Mouse (Mus musculus): ENCODE results near the gene Tbc1d10b.
A peak's percentile ranks its signal among the peaks of the same experiment; 100 is the strongest.
"Not testable (repeated sequence)": the region's sequence is repeated elsewhere in the genome, so short reads cannot be mapped to it uniquely, and the experiment has no call there.

Tbc1d10b gene

DNA sequence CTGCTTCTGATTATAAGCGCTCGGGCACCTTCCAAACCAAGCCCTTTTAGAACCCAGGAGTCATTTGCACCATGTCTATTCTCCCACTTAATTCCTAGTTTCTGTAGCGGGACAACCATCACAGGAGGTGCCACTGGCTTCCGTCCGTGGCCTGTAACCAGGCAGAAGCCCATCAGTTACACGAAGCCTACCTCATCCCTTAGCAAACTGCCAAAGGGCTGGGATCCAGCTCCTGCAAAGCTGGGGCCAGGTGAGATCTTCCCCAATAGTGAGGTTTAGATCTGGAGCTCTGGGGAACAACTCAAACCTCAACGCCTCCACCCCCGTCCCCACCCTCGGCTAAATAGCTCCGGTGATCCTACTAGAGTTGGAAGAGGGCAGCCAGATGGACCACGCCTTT is 11.8 kb downstream of the Tbc1d10b start:
- DNase-seq = no peak

DNA sequence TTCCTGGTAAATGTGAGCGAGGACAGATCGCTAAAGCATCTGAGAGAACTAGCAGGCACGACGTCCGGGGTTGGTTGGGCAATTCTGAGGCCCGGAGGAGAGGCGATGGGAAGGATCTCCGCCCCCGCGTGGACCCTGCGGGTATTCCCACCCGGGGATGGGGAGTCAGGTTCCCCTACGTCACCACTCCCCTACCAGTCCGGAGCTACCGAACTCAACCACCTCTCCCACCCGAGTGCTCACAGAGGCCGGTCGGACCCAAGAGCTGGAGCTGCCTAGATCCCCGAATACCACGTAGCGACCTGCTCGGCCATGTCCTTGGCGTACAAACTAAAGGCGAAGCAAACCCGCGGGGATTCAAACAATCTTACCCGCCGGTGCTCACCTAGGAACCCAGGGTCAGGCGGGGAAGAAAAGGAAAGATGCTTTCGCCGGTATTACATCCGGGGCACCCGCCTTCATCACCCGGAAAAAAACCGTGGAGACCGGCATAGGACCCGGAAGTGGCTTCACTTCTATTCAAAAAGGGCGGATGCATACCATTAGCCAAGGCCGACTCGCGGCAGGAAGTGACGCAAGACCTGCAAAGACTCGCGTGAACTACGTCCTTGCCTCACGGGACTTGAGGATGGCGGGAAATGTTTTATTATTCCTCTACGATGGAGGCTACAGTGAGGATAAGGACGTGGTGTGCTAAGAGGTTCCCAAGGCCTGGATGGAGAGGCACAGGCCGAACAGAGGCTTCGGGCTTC is 12.5 kb downstream of the Tbc1d10b start, which contains the start of gene Cd2bp2:
Cd2bp2 (minus strand) TSS at position 507 of the 752 bp plus-strand sequence.
- peak; percentile 98 for DNase-seq

DNA sequence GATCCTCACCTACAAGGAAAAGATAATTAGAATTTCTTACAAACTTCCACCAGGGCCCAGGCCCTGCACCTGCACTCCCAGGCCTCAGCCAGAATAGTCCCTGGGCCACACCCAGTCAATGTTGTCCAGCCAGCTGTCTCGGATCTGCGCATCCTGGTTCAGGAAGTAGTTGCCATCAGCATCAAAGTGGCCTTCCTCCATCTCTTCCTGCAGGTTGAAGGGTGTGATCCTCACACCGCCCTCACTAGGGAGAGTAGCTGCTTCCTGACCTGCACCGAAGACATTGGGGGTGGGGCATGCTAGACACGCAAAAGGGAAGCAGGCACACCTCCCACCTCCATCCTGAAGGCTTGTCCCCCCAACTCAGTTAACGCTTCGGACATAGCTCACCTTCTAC is 13.6 kb downstream of the Tbc1d10b start:
- DNase-seq = no peak

DNA sequence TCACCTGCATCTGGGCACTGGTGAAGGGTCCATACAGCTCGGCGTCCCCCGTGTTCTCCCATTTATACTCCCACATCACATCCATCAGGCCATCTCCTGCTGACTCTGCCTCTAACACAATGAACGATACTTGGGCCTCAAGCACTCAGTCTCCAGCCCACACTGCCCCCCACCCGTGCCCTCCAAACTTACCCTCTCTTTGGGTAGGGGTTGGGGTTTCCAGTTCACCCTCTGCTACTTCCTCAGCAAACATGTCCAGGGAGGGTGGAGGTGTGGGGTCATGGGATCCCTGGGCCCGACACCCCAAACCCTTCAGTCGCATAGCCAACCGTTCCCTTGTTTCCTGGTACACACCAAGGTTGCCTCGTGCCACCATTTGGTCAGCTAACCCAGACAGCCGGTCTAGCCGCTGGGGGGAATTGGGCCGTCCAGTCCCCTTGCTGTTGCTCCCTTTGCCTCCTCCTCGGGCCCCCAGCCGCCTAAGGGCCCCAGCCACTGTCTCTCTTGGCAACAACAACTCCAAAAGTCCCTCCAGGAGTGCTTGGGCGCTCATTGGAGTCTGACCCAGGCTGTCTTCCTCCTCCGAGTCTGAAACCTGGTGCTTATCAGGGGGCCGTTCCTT is 14.1 kb downstream of the Tbc1d10b start:
- DNase-seq = no peak

DNA sequence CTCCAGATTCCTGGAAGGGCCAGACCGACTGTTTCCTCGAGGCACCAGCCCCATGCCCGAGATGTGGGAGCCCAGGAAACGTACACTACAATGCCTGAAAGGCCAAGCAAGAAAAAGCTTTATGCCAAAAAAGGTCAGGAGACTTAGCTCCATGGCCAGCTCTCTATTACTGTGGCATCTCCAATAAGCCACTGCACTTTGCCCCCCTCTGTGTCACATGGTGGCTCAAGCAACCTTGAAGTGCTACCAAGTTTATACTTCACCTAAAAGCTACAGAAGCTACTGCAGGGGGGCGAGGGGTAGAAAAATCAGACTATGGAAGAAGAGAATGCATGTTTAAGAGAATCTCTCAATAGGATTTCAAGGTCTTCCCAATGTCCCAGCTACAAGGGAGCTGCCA is 15.3 kb downstream of the Tbc1d10b start:
- peak; percentile 83 for DNase-seq

DNA sequence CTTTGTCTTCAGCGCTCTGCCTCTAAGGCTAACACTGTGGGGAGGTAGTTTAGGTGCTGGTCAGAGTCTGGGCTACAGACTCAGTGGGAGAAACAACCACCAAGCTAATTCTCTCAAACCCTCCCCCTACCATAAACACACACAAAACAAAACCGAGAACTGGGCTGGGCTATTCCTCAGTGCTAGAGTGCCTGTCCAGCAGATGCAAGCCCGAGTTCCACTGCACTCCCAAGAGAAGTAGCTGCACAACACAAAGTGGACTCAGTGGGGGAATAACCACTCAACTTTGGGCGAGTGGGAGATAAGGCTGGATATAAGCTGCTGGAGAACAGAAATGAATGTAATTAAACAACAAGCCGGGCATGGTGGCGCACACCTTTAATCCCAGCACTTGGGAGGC is 17.6 kb downstream of the Tbc1d10b start:
- DNase-seq = no peak

DNA sequence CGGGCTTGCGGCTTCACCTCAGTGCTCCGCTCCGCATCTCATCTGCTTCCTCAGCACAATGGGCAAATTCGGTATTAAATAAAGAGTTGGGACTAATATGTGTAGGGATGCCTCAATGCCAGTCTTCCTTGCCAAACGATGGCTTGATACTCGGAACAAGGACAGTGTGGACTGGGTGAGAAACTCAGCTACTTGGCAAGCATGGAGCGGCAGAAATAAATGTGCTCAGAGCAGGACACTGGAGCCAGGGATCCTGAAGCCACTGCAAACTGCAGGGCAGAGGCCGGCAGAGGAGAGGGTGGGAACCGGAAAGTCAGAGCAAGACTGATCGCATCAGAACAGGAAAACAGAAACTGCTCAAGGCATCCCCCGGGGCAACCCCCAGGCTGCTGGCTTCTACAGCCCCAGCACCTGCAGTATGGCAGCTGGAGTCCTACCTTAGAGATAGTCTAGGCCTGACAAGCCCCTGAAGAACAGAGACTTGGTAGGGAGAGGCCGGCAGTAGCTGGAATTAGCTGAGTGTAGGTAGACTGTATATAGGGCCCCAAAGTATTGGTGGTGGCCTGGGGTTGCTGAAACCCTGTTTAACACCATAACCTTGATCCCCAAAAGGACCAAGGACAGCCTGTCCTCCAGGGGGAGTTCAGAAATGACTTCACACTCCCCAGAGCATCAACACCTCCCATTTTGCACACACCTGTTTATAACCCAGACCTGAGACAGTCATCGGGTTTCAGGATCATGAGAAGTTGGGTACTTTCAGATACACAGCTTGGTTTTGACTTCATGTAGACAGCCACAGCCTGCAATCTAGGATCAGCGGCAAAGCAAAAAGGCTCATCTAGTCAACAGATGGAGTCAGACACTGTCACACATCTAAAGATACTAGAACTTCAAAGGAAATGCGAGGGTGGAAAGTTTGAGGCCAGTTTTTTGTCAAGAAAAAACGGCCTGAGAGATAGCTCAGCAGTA is 19.7 kb downstream of the Tbc1d10b start:
- DNase-seq = no peak

DNA sequence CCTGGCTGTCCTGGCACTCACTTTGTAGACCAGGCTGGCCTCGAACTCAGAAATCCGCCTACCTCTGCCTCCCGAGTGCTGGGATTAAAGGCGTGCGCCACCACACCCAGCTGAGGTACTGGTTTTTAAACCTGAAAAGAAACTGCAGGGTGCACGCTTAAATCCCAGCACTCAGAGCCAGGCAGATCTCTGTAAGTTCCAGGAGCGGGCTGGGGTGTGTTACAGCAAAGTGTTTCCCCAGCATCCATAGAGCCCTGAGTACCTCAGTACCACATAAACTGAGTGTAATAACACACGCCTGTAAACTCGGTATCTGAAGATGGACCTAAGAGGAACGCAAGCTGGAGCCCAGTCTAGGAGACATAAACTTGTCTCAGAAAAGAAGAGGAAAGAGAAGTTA is 20.9 kb downstream of the Tbc1d10b start:
- no peak for DNase-seq

DNA sequence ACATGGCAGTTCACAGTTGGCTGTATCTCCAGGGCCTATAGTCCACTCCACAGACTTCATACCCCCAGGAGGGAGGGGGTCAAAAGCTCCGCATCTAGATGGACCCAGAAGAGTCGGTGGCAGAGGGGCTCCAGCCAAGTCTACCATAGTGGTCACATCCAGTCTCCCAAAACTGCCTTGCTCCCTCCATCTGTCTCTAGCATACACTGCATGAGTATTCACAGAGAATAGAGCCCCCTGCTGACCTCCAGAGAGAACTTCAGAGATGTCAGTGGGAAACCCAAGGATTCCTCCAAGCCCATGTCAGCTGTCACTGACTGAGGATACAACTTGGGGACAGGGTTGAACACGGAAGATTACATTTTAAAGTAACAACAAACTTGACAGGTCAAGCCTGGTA is 22.7 kb downstream of the Tbc1d10b start:
- DNase-seq = no peak

DNA sequence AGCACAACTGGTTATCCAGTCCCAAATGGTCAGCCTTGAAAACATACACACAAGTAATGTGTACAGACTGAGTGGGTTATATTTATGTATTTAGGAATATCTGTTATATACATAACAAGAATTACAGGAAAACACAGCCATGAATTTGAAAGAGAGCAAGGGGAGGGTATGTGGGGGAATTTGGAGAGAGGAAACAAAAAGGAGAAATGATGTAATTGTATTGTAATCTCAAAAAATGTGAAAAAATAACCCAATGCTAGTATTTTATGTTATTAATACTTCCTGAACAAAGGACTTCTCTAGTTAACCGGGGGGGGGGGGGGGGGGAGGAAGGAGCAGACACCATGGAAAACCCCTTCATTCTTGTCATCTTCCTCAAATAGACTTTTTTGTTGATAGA is 23.5 kb downstream of the Tbc1d10b start:
- no peak for DNase-seq

DNA sequence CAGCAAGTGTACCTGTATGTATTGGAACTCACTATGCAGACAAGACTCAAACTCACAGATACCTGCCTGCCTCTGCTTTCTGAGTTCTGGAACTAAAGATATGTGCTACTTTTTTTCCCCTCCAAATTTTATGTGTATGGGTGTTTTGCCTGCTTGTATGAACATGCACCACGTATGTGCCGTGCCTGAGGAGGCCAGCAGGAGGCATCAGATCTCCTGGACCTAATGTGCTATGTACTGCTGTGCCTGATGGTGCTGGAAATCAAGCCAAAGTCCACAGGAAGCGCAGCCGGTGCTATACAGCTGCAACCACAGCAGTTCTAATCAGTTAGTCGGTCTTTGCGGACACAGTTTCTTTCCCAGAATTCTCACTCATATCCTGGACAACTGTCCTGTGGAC is 24.4 kb downstream of the Tbc1d10b start:
- no peak for DNase-seq

DNA sequence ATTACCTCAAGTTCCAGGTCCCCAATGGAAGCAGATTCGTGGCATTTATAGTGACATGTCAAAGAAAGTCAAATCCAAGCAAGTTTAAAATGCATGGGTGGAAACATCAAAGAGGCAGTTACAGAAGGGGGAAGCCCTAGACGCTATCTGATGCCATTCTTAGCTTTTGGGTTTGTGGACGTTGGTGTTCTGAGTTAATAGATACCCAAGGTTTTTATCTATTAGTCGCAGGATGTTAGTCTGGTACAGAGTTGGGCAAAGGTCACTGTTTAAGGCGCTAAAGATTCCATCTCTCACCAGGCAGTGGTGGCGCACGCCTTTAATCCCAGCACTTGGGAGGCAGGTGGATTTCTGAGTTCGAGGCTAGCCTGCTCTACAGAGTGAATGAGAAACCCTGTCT is 24.9 kb downstream of the Tbc1d10b start:
- peak; percentile 58 for DNase-seq

DNA sequence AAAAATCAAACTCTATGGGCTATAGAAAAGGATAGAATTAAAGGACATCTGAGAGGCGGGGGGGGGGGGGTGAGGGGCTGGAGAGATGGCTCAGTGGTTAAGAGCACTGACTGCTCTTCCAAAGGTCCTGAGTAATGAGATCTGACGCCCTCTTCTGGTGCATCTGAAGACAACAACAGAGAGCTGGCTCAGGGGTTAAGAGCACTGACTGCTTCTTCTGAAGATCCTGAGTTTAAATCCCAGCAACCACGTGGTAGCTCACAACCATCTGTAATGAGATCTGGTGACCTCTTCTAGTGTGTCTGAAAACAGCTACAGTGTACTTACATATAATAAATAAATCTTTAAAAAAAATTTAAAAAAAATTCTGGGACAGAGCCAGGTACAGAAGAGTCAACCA is 26.5 kb downstream of the Tbc1d10b start:
- not testable (repeated sequence) for DNase-seq

DNA sequence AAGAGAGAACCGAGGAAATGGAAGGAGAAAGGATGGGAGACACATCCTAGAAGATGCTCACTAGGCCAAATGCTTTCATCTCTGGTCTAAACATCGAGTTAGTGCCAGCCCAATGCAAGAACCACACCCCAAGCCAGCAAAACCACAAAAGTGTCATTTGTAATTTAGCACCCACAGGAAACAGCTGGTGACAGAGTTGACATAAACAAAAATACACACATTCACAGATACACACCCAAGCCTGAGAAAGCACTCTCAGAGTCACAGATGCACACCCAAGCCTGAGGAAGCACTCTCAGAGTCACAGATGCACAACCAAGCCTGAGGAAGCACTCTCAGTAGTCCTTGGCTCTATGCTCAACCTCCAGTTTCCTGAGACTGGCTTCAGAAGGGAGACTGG is 27.5 kb downstream of the Tbc1d10b start:
- no peak for DNase-seq

DNA sequence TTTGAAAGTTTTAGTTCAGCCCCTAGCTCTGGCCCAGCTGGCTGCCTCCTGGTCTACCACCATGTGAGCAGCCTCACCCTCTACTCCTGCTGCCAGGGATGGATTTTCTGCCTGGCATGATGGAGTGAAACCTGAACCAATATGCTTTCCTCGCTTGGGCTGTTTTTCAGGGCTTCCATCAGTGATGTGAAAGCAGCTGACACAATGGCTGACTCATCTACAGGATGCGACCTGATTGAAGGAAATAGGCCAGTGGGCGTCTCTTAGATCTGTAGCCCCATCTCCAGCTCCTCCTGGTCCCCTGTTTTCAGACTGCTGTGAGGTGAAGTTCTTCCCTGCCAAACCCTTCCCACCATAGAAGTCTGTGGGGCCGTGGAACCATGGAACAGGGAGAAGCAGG is 31.3 kb downstream of the Tbc1d10b start:
- no peak for DNase-seq

DNA sequence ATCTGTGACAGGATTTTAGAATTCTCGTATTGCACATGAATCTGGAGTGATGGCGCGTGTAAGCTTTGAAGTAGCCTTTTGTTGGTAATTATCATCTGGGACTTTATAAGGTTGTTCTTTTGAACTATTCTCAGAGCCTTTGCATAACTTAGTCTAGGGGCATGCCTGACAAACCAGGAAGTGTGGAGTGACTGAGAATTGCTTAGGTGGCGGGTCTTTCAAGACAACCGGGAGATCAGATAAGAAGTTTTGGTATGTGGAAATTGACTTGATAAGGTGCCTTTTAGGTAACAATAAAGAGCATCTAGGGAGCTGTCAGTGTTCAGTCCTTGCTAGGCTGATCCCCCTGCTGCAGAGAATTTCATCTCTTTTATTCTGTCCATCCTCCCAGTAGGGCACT is 41.8 kb downstream of the Tbc1d10b start:
- DNase-seq = no peak

DNA sequence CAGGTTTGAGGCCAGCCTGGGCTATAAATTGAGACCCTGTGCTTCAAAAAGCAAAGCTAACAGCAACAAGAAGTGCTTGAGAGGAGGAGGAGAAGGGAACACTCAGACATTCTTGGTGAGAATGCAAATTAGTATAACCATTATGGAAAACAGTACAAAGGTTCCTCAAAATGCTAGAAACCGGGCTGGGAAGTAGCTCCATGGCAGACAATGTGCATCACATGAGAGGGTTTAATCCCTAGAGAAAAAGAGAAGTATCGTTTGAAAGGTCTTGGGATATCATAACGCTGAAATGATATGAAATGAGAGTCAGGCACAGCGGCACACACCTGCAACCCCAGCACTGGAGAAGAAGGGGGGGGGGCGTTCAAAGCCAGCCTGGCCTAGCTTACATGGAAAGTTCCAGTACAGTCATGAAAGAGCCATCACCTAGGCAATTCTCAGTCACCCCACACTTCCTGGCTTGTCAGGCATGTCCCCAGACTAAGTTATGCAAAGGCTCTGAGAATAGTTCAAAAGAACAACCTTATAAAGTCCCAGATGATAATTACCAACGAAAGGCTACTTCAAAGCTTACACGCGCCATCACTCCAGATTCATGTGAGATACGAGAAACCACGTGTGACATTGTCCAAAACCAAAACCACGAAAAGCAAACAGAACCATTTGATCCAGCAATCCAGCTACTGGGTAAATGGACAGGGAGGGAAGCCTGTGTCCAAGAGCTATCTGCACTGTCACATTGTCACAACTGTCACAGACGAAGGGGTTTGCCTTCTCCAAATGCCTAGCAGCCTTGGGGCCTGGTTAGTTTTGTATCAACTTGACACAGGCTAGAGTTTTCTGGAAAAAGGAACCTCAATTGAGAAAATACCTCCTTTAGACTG is 42.4 kb downstream of the Tbc1d10b start:
- no peak for DNase-seq

DNA sequence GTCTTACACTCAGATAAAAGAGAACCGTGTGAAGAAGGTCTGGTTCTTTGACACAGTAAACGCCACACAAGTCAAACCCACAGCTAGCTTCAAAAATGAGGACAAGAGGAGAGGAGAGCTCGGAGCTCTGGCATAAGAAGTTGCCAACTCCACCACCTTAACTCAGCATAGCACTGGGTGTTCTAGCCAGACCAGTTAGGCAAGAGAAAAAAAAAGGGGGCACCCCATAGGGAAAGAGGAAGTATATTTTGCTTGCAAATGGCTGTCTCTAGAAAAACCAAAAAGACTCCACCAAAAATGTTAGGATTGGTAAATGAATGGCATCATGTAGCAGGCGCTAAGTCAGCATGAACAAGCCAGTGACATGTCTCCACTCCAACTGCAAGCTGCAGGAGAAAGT is 44.3 kb downstream of the Tbc1d10b start:
- DNase-seq = no peak

DNA sequence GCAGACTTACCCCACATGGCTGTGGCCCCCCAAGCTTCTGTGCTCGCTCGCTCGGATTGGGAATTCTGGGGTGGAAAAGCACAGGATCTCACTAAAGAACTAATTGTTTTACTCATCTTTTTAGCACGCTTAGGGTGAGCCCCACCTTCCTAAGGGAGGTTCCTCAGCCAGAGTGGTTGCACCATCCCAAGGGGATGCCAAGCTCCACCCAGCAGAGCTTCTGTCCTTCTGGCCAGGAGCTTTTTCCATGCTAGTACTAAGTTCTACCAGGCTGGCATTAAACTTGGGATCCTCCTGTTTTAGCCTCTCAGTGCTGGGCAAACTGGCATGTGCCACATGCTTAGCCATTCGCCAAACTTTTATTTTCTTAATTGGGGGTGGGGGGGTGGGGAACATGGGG is 45.7 kb downstream of the Tbc1d10b start:
- no peak for DNase-seq

DNA sequence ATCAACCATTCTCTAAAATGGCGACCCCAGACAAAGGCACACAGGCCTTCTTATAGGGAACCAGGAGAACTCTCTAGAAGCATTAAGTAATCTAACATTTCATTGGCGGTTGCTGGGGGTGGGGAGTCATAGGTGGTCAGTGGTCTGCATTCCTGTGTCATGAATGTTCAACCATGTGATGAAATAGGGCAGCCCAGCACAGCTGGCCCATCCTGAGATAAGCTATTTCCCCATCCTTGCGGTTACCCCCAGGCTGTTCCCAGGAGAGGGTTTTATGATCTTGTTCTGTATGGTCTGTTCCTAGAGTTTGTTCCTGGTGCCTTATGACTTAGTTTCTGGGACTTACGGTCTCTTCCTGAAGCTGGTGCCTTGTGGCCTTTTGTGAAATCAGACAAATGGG is 50.7 kb downstream of the Tbc1d10b start:
- DNase-seq = no peak

DNA sequence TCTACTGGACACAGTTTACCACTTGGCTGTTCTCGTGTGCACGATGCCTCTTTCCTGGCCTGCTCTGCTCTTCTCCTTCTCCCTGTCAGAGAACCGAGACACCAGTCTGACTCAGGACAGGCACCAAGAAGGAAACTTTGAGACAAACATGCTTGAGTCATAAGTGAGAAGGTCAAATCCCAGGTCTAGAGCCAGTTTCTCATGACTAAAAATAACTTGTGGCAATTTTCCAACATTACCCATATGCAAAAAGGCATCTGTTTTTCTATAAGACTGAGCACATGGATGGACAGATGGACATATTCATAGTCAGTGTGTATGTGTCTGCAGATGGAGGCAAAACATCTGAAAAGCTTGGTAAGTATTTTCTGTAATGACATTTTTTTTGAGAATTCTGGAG is 54.8 kb downstream of the Tbc1d10b start:
- no peak for DNase-seq

DNA sequence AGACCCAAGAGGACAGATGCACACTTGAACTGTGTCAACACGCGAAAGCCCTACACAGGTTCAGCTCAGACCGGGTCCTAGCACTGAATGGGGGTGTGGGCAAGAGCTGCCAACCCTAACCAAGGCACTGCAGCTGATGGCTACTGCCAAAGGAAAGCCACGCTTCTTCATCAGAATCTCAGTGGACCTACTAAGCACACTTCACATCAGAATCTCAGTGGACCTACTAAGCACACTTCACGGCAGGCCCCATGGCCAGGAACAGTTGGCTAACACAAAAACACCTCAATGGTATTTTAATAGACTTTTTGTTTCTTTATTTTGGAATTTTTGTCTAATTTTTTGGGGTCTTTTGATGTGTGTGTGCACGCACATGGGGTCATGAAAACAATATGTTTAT is 55.8 kb downstream of the Tbc1d10b start:
- no peak for DNase-seq

DNA sequence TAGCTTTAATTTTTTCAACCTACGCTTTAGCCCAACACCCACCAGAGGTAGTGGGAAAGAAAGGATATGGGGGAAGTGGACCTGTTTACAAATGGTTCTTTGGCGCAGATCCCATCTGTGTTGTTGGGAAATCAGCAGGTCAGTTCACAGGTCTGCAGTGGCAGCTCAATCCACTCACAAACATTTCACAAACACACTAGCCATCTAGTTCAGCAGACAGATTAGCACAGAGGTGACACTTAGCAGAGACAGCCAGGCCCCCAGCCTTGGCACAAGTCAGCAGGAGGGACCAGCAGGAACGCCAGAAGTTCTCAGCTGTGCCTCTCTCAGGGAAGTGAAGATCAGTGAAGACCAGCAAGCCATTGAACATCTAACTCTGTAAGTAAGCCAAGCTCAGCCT is 60.4 kb downstream of the Tbc1d10b start:
- no peak for DNase-seq
